17 mouse cellular contexts compared by ENCODE assay signal in the genomic region with DNA sequence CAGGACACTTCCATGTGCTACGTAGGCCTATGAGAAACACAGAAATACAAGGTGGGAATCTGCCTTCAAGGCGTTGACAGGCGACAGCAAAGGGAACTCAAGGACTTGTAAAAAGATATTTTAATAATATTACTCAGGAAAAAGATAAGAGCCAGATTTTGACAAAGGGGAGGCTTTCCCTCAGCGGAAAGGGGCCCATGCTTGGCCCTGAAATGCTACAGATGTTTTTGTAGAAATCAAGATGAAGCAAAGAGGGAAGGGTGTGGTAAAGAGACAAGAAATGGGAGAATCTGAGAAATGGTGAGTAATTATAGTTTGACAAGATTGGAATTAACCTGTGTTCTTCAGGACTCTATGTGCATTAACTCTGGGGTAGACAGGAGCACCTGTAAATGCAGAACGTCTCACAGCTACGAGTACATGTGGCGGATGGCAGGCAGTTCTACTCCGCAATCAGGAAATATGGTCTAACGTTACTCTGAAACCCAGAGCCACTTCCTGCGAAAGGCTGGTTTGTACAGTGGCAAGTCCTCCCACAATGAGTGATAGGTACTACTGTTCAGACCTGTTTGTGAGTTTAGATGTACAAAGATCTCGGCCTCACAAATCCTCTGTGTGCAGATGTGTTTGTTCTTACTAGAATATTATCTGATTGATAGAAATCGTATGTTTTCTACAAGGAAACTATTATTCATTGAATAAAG. TPM values are rescaled to one million over a fixed set of nuclear protein-coding genes. Genes with fewer than 3 reads are reported as not detected.
DNase-seq lines count a peak whose midpoint lies in the region; ATAC-seq lines count a peak whose summit lies in the region.
"Had no signal": no experiment of that assay in that cellular context is flagged by ENCODE, and none has a peak within 500 bp of the region (broad histone marks: within the 10 kb centered on the region; RNA-seq: fewer than 3 reads in every experiment).

No protein-coding gene starts in this region.

- no peak overlapping the region for H3K4me3 ChIP-seq in liver, embryonic 15.5 days (replicated peaks)
- H3K4me3 ChIP-seq: embryonic facial prominence, embryonic 13.5 days; lung, embryonic 15.5 days; midbrain, embryonic 13.5 days had no signal

- ATAC-seq in liver, embryonic 15.5 days (ENCODE audit: insufficient read depth) = no peak
- ATAC-seq in megakaryocyte progenitor cell, adult 5-6 weeks (replicated peaks; ENCODE audit: poor library complexity) = peak; percentile 61
- no peak for ATAC-seq in frontal cortex, adult (ENCODE audit: low TSS enrichment)
- ATAC-seq: midbrain, embryonic 13.5 days had no signal

- no peaks in the 10 kb centered on the region for H3K27me3 ChIP-seq in liver, embryonic 15.5 days
- H3K27me3 ChIP-seq: embryonic facial prominence, embryonic 13.5 days; lung, embryonic 15.5 days; midbrain, embryonic 13.5 days had no signal

- no peaks in the 10 kb centered on the region for H3K36me3 ChIP-seq in liver, embryonic 15.5 days (replicated peaks)

- no peak overlapping the region for H3K4me2 ChIP-seq in liver, embryonic 15.5 days
- H3K4me2 ChIP-seq: embryonic facial prominence, embryonic 13.5 days; lung, embryonic 15.5 days; midbrain, embryonic 13.5 days had no signal

- no peaks in the 10 kb centered on the region; the same call in 1 of the 2 replicates for H3K9me3 ChIP-seq in liver, embryonic 15.5 days (replicated peaks)
- H3K9me3 ChIP-seq: embryonic facial prominence, embryonic 13.5 days; lung, embryonic 15.5 days; midbrain, embryonic 13.5 days had no signal

- peak overlapping the region; percentile 33; the same call in 1 of the 2 replicates for H3K27ac ChIP-seq in liver, embryonic 15.5 days (replicated peaks)
- H3K27ac ChIP-seq: embryonic facial prominence, embryonic 13.5 days; kidney, postnatal 0 days; lung, embryonic 15.5 days; midbrain, embryonic 13.5 days had no signal

- 16% methylated on average over 12 of the region's 12 CpGs for WGBS in liver, embryonic 15.5 days (ENCODE audit: insufficient replicate concordance)

- H3K9ac ChIP-seq in liver, embryonic 15.5 days = no peak overlapping the region
- H3K9ac ChIP-seq: embryonic facial prominence, embryonic 13.5 days; lung, embryonic 15.5 days; midbrain, embryonic 13.5 days had no signal

- DNase-seq in liver = no peak
- peak; percentile 81 for DNase-seq in T-cell, adult 2 months (ENCODE audit: low spot score)
- peak; percentile 79 for DNase-seq in thymus, postnatal 14 days
- DNase-seq in layer of hippocampus, postnatal 10 days (ENCODE audit: low spot score in 2 of 2) = no peak
- DNase-seq in left cerebral cortex, adult 11 months (ENCODE audit: low spot score) = no peak
- DNase-seq: adrenal gland, postnatal 10 days; cerebellum, postnatal 14 days; left cerebral cortex, postnatal 4 days; right cerebral cortex, postnatal 14 days had no signal

- H3K4me1 ChIP-seq in liver, embryonic 15.5 days (replicated peaks) = peaks cover 9% of the 10 kb centered on the region; the same call in 1 of the 2 replicates
- H3K4me1 ChIP-seq: embryonic facial prominence, embryonic 13.5 days; lung, embryonic 15.5 days; midbrain, embryonic 13.5 days had no signal

RNA-seq across cellular contexts. Expression of a gene that starts 7.9 kb away (rescaled TPM):
- polyA plus RNA-seq in liver, embryonic 15.5 days (2015; fragmentation: Nextera tagmentation; extraction: Ambion mirVana) = 4.7 and 5.5 TPM in 2 replicates
- 18.0 and 22.8 TPM in 2 replicates for total RNA-seq in megakaryocyte progenitor cell, adult 5-6 weeks (2015)
- 29.0 and 30.7 TPM in 2 replicates for total RNA-seq in megakaryocyte progenitor cell, adult 5-6 weeks (2017)
- total RNA-seq in layer of hippocampus, postnatal 10 days (2021) = 10 to 100 TPM; 58.9 to 62.3 TPM

RNA-seq across cellular contexts. Expression of a gene that starts 8.0 kb away (rescaled TPM):
- polyA plus RNA-seq in liver, embryonic 15.5 days (2015; fragmentation: Nextera tagmentation; extraction: Ambion mirVana) = 27.8 and 31.5 TPM in 2 replicates
- total RNA-seq in megakaryocyte progenitor cell, adult 5-6 weeks (2015) = 95.8 and 106 TPM in 2 replicates
- total RNA-seq in megakaryocyte progenitor cell, adult 5-6 weeks (2017) = 49.1 and 57.9 TPM in 2 replicates
- 10 to 100 TPM; 31.6 to 36.3 TPM for total RNA-seq in layer of hippocampus, postnatal 10 days (2021)

RNA-seq across cellular contexts. Expression of a gene that starts 28.4 kb away (rescaled TPM):
- 9.5 and 9.7 TPM in 2 replicates for polyA plus RNA-seq in liver, embryonic 15.5 days (2015; fragmentation: Nextera tagmentation; extraction: Ambion mirVana)
- total RNA-seq in megakaryocyte progenitor cell, adult 5-6 weeks (2015) = 60.6 and 61.9 TPM in 2 replicates
- total RNA-seq in megakaryocyte progenitor cell, adult 5-6 weeks (2017) = 52.4 and 58.2 TPM in 2 replicates
- 10 to 100 TPM; 34.6 to 38.0 TPM for total RNA-seq in layer of hippocampus, postnatal 10 days (2021)

RNA-seq across cellular contexts. Expression of a gene that starts 57.9 kb away (rescaled TPM):
- 24.1 and 24.5 TPM in 2 replicates for polyA plus RNA-seq in liver, embryonic 15.5 days (2015; fragmentation: Nextera tagmentation; extraction: Ambion mirVana)
- 180 and 190 TPM in 2 replicates for total RNA-seq in megakaryocyte progenitor cell, adult 5-6 weeks (2015)
- total RNA-seq in megakaryocyte progenitor cell, adult 5-6 weeks (2017) = 116 and 133 TPM in 2 replicates
- 1 to 10 TPM; 7.6 to 8.8 TPM for total RNA-seq in layer of hippocampus, postnatal 10 days (2021)
- polyA plus RNA-seq: C2C12 had no signal

Comparison
In these comparisons a context has a peak if more than half of its experiments do, and no peak if none do; other contexts are left out.
1. DNase-seq: peak in T-cell, adult 2 months (single experiment) and thymus, postnatal 14 days (single experiment); none in liver (single experiment), layer of hippocampus, postnatal 10 days (0 of 2) and left cerebral cortex, adult 11 months (single experiment).